Mouse (Mus musculus): ENCODE measurements around the gene Atxn7l1. TPM values are rescaled to one million over a fixed set of nuclear protein-coding genes. Genes with fewer than 3 reads are reported as not detected.

Gene Atxn7l1
- polyA plus RNA-seq, 1 experiment from 2014 or later: 16.8 TPM

DNA sequence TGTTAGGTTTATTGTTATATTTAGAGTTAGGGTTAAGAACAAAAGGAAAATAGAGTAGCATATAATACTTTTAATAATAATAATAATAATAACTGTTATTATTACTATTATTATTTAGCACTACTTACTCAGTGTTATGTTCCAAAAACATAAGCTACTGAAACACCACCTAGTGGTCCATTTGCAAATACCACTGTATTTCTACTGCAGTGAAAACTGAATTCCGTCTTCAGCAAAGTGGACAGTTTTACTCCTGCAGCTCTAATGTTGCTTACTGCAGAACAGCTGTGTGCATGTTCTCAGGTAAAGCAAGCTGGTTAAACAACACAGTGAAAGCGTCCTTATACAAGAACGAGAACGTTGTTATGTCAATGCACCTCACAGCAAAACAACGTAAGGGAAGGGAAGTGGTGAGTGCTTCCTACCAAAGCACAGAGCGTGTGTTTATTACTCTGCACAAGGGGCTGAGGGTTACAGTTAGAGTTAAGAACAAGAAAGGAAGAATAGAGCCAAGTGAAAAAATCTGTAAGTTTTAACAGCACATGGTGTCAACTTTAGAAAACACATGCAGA is 264.2 kb downstream of the Atxn7l1 start:
- Histone ChIP-seq H3K27me3 (ENCODE audit: control insufficient read depth, insufficient read depth, low read depth, low read length) (no peaks in the 10 kb centered on the region), H3K36me3 (ENCODE audit: control insufficient read depth, insufficient read depth) (no peaks in the 10 kb centered on the region), H3K9me3 (replicated peaks; ENCODE audit: control insufficient read depth, low read length) (no peaks in the 10 kb centered on the region), H3K27ac (ENCODE audit: low read length) (no peak overlapping the region), H3K4me1 (ENCODE audit: control insufficient read depth, low read depth, low read length) (no peaks in the 10 kb centered on the region), H3K4me3 (ENCODE audit: low read depth, low read length) (no peak overlapping the region), H3K4me2 (ENCODE audit: low read depth, low read length) (no peak overlapping the region), H3K9ac (ENCODE audit: low read depth, low read length) (no peak overlapping the region)
- 22% methylated on average over 6 of the region's 6 CpGs for WGBS (ENCODE audit: insufficient replicate concordance)
- no peak for ATAC-seq (ENCODE audit: low read depth)

Other genes starting within 250 kb of the Atxn7l1 start
- gene Sypl, start 193.8 kb upstream of the Atxn7l1 start, polyA plus RNA-seq (2015; fragmentation: Nextera tagmentation; extraction: Ambion mirVana): 39.0 and 42.3 TPM in 2 replicates
- gene Cdhr3, start 54.8 kb upstream of the Atxn7l1 start, polyA plus RNA-seq (2015; fragmentation: Nextera tagmentation; extraction: Ambion mirVana): not detected in 2 replicates
- not detected in 2 replicates for gene Efcab10, start 247.2 kb downstream of the Atxn7l1 start, polyA plus RNA-seq (2015; fragmentation: Nextera tagmentation; extraction: Ambion mirVana)